ENCODE assay signal across 8 mouse cellular contexts in genomic region chrX:8131393-8131792, GRCm38 (mm10). TPM values are rescaled to one million over a fixed set of nuclear protein-coding genes. Genes with fewer than 3 reads are reported as not detected.
DNase-seq lines count a peak whose midpoint lies in the region; ATAC-seq and TF ChIP-seq lines count a peak whose summit lies in the region.

No protein-coding gene starts in this region.

- peak overlapping the region; percentile 66 for H3K4me3 ChIP-seq in heart, embryonic 10.5 days
- peak overlapping the region; percentile 87 for H3K4me3 ChIP-seq in E14TG2a.4 (replicated peaks; ENCODE audit: low read length)
- peak overlapping the region; percentile 61 for H3K4me3 ChIP-seq in forebrain, embryonic 15.5 days
- peak overlapping the region; percentile 67 for H3K4me3 ChIP-seq in liver, embryonic 15.5 days (replicated peaks)
- no peak overlapping the region for H3K4me3 ChIP-seq in thymus, adult 2 months (ENCODE audit: control insufficient read depth, insufficient read depth, low read length)

- TF ChIP-seq POLR2A in thymus, adult 2 months (IDR thresholded peaks at IDR 0.05; ENCODE audit: control insufficient read depth, extremely low read depth, insufficient read depth, low read length, poor library complexity): no peak

- no peaks in the 10 kb centered on the region for H3K27me3 ChIP-seq in heart, embryonic 10.5 days (ENCODE audit: insufficient read depth, poor library complexity, severe bottlenecking)
- H3K27me3 ChIP-seq in E14TG2a.4 (ENCODE audit: insufficient read depth, low read length): no peaks in the 10 kb centered on the region
- H3K27me3 ChIP-seq in forebrain, embryonic 15.5 days: no peaks in the 10 kb centered on the region
- no peaks in the 10 kb centered on the region for H3K27me3 ChIP-seq in liver, embryonic 15.5 days
- H3K27me3 ChIP-seq in thymus, adult 2 months (ENCODE audit: control insufficient read depth, insufficient read depth, low read length): no peaks in the 10 kb centered on the region

- 87% methylated on average over 17 of the region's 17 CpGs for WGBS in heart, embryonic 10.5 days
- WGBS in forebrain, embryonic 15.5 days: 93% methylated on average over 17 of the region's 17 CpGs
- WGBS in liver, embryonic 15.5 days (ENCODE audit: insufficient replicate concordance): 84% methylated on average over 17 of the region's 17 CpGs
- 92% methylated on average over 17 of the region's 17 CpGs for WGBS in thymus, adult 2 months

- H3K9me3 ChIP-seq in heart, embryonic 10.5 days: no peaks in the 10 kb centered on the region
- no peaks in the 10 kb centered on the region for H3K9me3 ChIP-seq in E14TG2a.4 (ENCODE audit: low read length)
- no peaks in the 10 kb centered on the region for H3K9me3 ChIP-seq in forebrain, embryonic 15.5 days
- no peaks in the 10 kb centered on the region for H3K9me3 ChIP-seq in liver, embryonic 15.5 days (replicated peaks)

- ATAC-seq in forebrain, embryonic 15.5 days (replicated peaks): peak; percentile 24; the same call in 1 of the 2 replicates
- no peak for ATAC-seq in liver, embryonic 15.5 days (ENCODE audit: insufficient read depth)
- ATAC-seq in monocyte, adult 5-6 weeks (replicated peaks; ENCODE audit: insufficient number of reproducible peaks, low FRiP score, low TSS enrichment, poor library complexity, severe bottlenecking): no peak

- peaks cover 27% of the 10 kb centered on the region; the same call in 1 of the 2 replicates for H3K36me3 ChIP-seq in heart, embryonic 10.5 days
- H3K36me3 ChIP-seq in E14TG2a.4 (ENCODE audit: insufficient read depth, low read length): peaks cover 33% of the 10 kb centered on the region
- H3K36me3 ChIP-seq in forebrain, embryonic 15.5 days: peaks cover 9% of the 10 kb centered on the region; the same call in 1 of the 2 replicates
- peaks cover 29% of the 10 kb centered on the region for H3K36me3 ChIP-seq in liver, embryonic 15.5 days (replicated peaks)
- no peaks in the 10 kb centered on the region for H3K36me3 ChIP-seq in thymus, adult 2 months (ENCODE audit: control insufficient read depth, insufficient read depth, low read length)

- no peaks in the 10 kb centered on the region for H3K4me1 ChIP-seq in heart, embryonic 10.5 days
- H3K4me1 ChIP-seq in E14TG2a.4 (replicated peaks; ENCODE audit: low read depth, low read length): peaks cover 24% of the 10 kb centered on the region
- peaks cover 7% of the 10 kb centered on the region for H3K4me1 ChIP-seq in forebrain, embryonic 15.5 days
- peaks cover 16% of the 10 kb centered on the region for H3K4me1 ChIP-seq in liver, embryonic 15.5 days (replicated peaks)
- H3K4me1 ChIP-seq in thymus, adult 2 months (replicated peaks; ENCODE audit: control insufficient read depth, insufficient read depth, low read length): peaks cover 5% of the 10 kb centered on the region

- no peak overlapping the region for H3K9ac ChIP-seq in forebrain, embryonic 15.5 days (replicated peaks)
- no peak overlapping the region for H3K9ac ChIP-seq in liver, embryonic 15.5 days

- intact Hi-C loops in left cerebral cortex, postnatal 4 days (cut with DNase I): no loop called here

- no peak for TF ChIP-seq CTCF in E14TG2a.4 (conservative IDR thresholded peaks at IDR 0.05; ENCODE audit: low read length)
- TF ChIP-seq CTCF in thymus, adult 2 months (IDR thresholded peaks at IDR 0.05; ENCODE audit: borderline replicate concordance, control insufficient read depth, extremely low read depth, insufficient read depth, low read length, poor library complexity): no peak

- peak overlapping the region; percentile 43 for H3K4me2 ChIP-seq in forebrain, embryonic 15.5 days (replicated peaks)
- peak overlapping the region; percentile 83 for H3K4me2 ChIP-seq in liver, embryonic 15.5 days

- DNase-seq in heart, embryonic 10.5 days (ENCODE audit: low spot score): no peak
- no peak for DNase-seq in heart, postnatal 4 days
- DNase-seq in thymus, adult 2 months: no peak
- DNase-seq in left cerebral cortex, postnatal 4 days: no peak

- H3K27ac ChIP-seq in heart, embryonic 10.5 days: peak overlapping the region; percentile 91; the same call in 1 of the 2 replicates
- H3K27ac ChIP-seq in forebrain, embryonic 15.5 days (replicated peaks): 0 out of 2 replicates have a peak overlapping the region, but pooled peaks have one; percentile 92
- H3K27ac ChIP-seq in liver, embryonic 15.5 days (replicated peaks): peak overlapping the region; percentile 97
- H3K27ac ChIP-seq in thymus, adult 2 months (ENCODE audit: control insufficient read depth, insufficient read depth, low read length): no peak overlapping the region

RNA-seq across cellular contexts. Expression of gene Wdr13, which starts 1.3 kb away (rescaled TPM):
- polyA plus RNA-seq in heart, embryonic 10.5 days (2016; fragmentation: Nextera tagmentation; extraction: Ambion mirVana): 21.8 and 25.0 TPM in 2 replicates
- total RNA-seq in heart, postnatal 4 days (2021): 10 to 100 TPM; 74.1 to 79.1 TPM
- polyA plus RNA-seq in forebrain, embryonic 15.5 days (2015; fragmentation: Nextera tagmentation; extraction: Ambion mirVana): 52.0 and 53.0 TPM in 2 replicates
- 6.0 and 6.2 TPM in 2 replicates for polyA plus RNA-seq in liver, embryonic 15.5 days (2015; fragmentation: Nextera tagmentation; extraction: Ambion mirVana)
- 22.2 to 44.8 TPM (median 28.6 TPM) in 3 replicates for total RNA-seq in monocyte, adult 5-6 weeks (2017)
- 128 and 141 TPM in 2 replicates for polyA plus RNA-seq in thymus, adult 2 months (2012; rRNA removed)
- total RNA-seq in left cerebral cortex, postnatal 4 days (2021): 100 to 1,000 TPM; 214 to 224 TPM

RNA-seq across cellular contexts. Expression of gene Rbm3, which starts 14.3 kb away (rescaled TPM):
- polyA plus RNA-seq in heart, embryonic 10.5 days (2016; fragmentation: Nextera tagmentation; extraction: Ambion mirVana): 342 and 398 TPM in 2 replicates
- total RNA-seq in heart, postnatal 4 days (2021): 100 to 1,000 TPM; 471 to 553 TPM
- 381 and 393 TPM in 2 replicates for polyA plus RNA-seq in forebrain, embryonic 15.5 days (2015; fragmentation: Nextera tagmentation; extraction: Ambion mirVana)
- polyA plus RNA-seq in liver, embryonic 15.5 days (2015; fragmentation: Nextera tagmentation; extraction: Ambion mirVana): 228 and 253 TPM in 2 replicates
- total RNA-seq in monocyte, adult 5-6 weeks (2017): 767 to 1,158 TPM (median 1,044 TPM) in 3 replicates
- 220 and 225 TPM in 2 replicates for polyA plus RNA-seq in thymus, adult 2 months (2012; rRNA removed)
- total RNA-seq in left cerebral cortex, postnatal 4 days (2021): 100 to 1,000 TPM; 346 to 406 TPM

RNA-seq across cellular contexts. Expression of gene Was, which starts 41.1 kb away (rescaled TPM):
- polyA plus RNA-seq in heart, embryonic 10.5 days (2016; fragmentation: Nextera tagmentation; extraction: Ambion mirVana): 0.20 and 0.74 TPM in 2 replicates
- total RNA-seq in heart, postnatal 4 days (2021): 1 to 10 TPM; 1.5 to 2.1 TPM
- 0.09 TPM in 1 of 2 replicates, not detected in the other for polyA plus RNA-seq in forebrain, embryonic 15.5 days (2015; fragmentation: Nextera tagmentation; extraction: Ambion mirVana)
- polyA plus RNA-seq in liver, embryonic 15.5 days (2015; fragmentation: Nextera tagmentation; extraction: Ambion mirVana): 2.1 and 2.2 TPM in 2 replicates
- 129 to 156 TPM (median 134 TPM) in 3 replicates for total RNA-seq in monocyte, adult 5-6 weeks (2017)
- 88.5 and 102 TPM in 2 replicates for polyA plus RNA-seq in thymus, adult 2 months (2012; rRNA removed)
- total RNA-seq in left cerebral cortex, postnatal 4 days (2021): under 1 TPM; 0.42 to 0.94 TPM

RNA-seq across cellular contexts. Expression of gene Tbc1d25, which starts 44.6 kb away (rescaled TPM):
- polyA plus RNA-seq in heart, embryonic 10.5 days (2016; fragmentation: Nextera tagmentation; extraction: Ambion mirVana): 10.3 and 11.9 TPM in 2 replicates
- total RNA-seq in heart, postnatal 4 days (2021): 1 to 10 TPM; 5.9 to 7.1 TPM
- 24.9 and 25.3 TPM in 2 replicates for polyA plus RNA-seq in forebrain, embryonic 15.5 days (2015; fragmentation: Nextera tagmentation; extraction: Ambion mirVana)
- 4.9 and 5.5 TPM in 2 replicates for polyA plus RNA-seq in liver, embryonic 15.5 days (2015; fragmentation: Nextera tagmentation; extraction: Ambion mirVana)
- 3.3 to 6.7 TPM (median 5.1 TPM) in 3 replicates for total RNA-seq in monocyte, adult 5-6 weeks (2017)
- polyA plus RNA-seq in thymus, adult 2 months (2012; rRNA removed): 35.0 and 36.3 TPM in 2 replicates
- total RNA-seq in left cerebral cortex, postnatal 4 days (2021): 10 to 100 TPM; 18.1 to 19.9 TPM

RNA-seq across cellular contexts. Expression of gene Suv39h1, which starts 56.8 kb away (rescaled TPM):
- polyA plus RNA-seq in heart, embryonic 10.5 days (2016; fragmentation: Nextera tagmentation; extraction: Ambion mirVana): 64.2 and 71.7 TPM in 2 replicates
- 10 to 100 TPM; 16.3 to 16.4 TPM for total RNA-seq in heart, postnatal 4 days (2021)
- 50.2 and 50.9 TPM in 2 replicates for polyA plus RNA-seq in forebrain, embryonic 15.5 days (2015; fragmentation: Nextera tagmentation; extraction: Ambion mirVana)
- polyA plus RNA-seq in liver, embryonic 15.5 days (2015; fragmentation: Nextera tagmentation; extraction: Ambion mirVana): 31.4 and 33.0 TPM in 2 replicates
- total RNA-seq in monocyte, adult 5-6 weeks (2017): 19.0 to 19.7 TPM (median 19.1 TPM) in 3 replicates
- polyA plus RNA-seq in thymus, adult 2 months (2012; rRNA removed): 69.4 and 74.6 TPM in 2 replicates
- total RNA-seq in left cerebral cortex, postnatal 4 days (2021): 10 to 100 TPM; 35.0 to 36.7 TPM

Comparison
In these comparisons a context has a peak if more than half of its experiments do, and no peak if none do; other contexts are left out.
1. RNA of gene Was, which starts 41.1 kb away (polyA plus RNA-seq): 88.5 to 102 TPM in thymus, adult 2 months; 2.1 to 2.2 TPM in liver, embryonic 15.5 days, 0.20 to 0.74 TPM in heart, embryonic 10.5 days and 0.09 TPM in forebrain, embryonic 15.5 days; every median in the first group is over 10 times any median in the second.